Mouse (Mus musculus): ENCODE data around the gene Tnfrsf23. TPM values are rescaled to one million over a fixed set of nuclear protein-coding genes. Genes with fewer than 3 reads are reported as not detected.

The Tnfrsf23 gene
- 5.0 and 7.3 TPM in 2 replicates for polyA plus RNA-seq (2015; fragmentation: Nextera tagmentation; extraction: Ambion mirVana)

DNA sequence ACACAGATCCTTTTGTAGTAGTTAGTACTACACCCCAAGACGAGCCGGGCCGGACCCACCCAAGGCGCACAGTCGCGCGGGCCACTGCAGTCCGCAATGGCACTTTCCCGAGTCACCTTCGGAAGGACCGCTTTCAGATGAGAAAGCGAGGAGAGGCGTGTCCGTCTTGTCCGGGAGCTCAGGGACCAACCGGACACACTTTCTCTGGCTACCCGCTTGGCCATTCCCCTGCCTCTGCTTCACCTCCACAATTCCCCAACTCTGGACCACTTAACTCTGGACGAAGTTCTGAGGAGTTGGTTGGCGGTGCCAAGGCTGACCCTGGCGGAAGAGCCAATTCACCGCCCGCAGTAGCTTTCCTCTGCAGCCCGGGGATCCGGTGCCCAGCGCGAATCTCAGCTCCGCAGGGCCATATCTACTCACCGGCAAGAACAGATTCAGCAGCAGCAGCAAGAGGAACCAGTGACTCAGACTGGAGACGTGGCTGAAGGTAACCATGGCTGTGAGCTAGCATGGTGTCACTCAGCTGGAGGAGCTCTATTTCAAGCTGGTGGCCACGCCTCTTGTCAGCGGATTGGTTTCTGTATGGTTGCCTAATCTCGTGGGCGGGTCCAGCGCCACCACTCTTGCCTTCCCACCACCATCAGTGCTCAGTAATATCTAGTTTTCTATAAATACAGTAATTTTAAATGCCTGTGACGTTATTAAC lies at the start of gene Tnfrsf23:
TSS of gene Tnfrsf23 (minus strand) at position 514 of the 709 bp plus-strand sequence.
- H3K4me3 ChIP-seq = peak within 1 kb of the TSS; percentile 46
- H3K9me3 ChIP-seq = no peaks in the 10 kb centered on the region
- H3K27me3 ChIP-seq = no peaks in the 10 kb centered on the region
- H3K4me1 ChIP-seq = peaks cover 4% of the 10 kb centered on the region; the same call in 1 of the 2 replicates
- peak within 1 kb of the TSS; percentile 81 for H3K4me2 ChIP-seq
- no peak within 1 kb of the TSS; the same call in 1 of the 2 replicates for H3K27ac ChIP-seq
- H3K9ac ChIP-seq = no peak within 1 kb of the TSS
- 2% methylated on average over 35 of the region's 35 CpGs for WGBS
- H3K36me3 ChIP-seq = peaks cover 32% of the 10 kb centered on the region
- peak; percentile 83 for ATAC-seq (ENCODE audit: insufficient number of reproducible peaks, low FRiP score, low TSS enrichment, low read depth)

DNA sequence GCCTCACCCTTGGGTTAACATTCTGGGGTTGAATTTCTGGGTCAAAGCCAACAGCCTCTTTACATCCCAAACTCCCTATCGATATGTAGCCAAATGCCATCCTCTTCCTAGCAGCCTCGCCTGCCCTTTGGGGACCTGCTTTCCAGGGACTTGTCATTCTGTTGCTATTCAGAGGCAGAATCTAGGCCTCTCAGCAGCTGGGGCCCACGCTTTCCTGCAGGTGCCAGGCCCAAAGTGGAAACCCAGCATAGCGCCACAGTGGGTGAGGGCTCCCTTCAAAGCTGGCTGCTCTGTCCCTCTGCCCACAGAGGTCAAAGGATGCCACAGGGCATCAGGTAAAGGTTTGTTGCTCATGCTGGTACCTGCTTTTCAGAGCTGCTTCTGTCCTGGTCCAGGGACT lies 48.1 kb upstream of the Tnfrsf23 start:
- H3K27ac ChIP-seq = no peak overlapping the region
- no peak overlapping the region for H3K9ac ChIP-seq
- H3K9me3 ChIP-seq = no peaks in the 10 kb centered on the region
- peaks cover 10% of the 10 kb centered on the region; the same call in 1 of the 2 replicates for H3K36me3 ChIP-seq
- ATAC-seq (ENCODE audit: insufficient number of reproducible peaks, low FRiP score, low TSS enrichment, low read depth) = no peak
- H3K27me3 ChIP-seq = no peaks in the 10 kb centered on the region
- H3K4me1 ChIP-seq = peaks cover 19% of the 10 kb centered on the region
- H3K4me2 ChIP-seq = no peak overlapping the region
- H3K4me3 ChIP-seq = no peak overlapping the region
- WGBS = 80% methylated on average over 4 of the region's 4 CpGs

DNA sequence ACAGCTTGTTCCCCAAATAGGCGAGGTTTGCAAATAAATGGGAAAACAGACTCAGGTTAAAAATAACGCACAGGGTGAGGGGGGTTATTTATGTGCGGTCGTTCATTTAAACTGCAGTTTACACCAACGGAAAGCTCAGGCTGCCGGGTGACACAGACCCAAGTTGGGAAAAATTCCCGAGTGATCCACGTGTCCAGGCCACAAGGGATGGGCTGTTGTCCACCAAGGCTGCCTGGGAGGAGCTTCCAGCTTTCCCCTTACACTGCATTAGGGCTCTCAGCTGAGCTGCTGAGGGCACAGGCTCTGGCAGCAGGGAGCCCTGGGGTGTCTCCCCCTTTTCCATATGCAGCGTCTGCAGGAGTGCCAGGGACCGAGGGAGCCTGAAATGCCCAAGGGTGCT lies 44.2 kb upstream of the Tnfrsf23 start:
- Histone ChIP-seq H3K9me3 (no peaks in the 10 kb centered on the region), H3K9ac (no peak overlapping the region), H3K4me2 (no peak overlapping the region), H3K4me1 (peaks cover 8% of the 10 kb centered on the region), H3K27ac (peak overlapping the region; percentile 38; the same call in 1 of the 2 replicates), H3K27me3 (no peaks in the 10 kb centered on the region), H3K4me3 (no peak overlapping the region), H3K36me3 (peaks cover 17% of the 10 kb centered on the region; the same call in 1 of the 2 replicates)
- ATAC-seq (ENCODE audit: insufficient number of reproducible peaks, low FRiP score, low TSS enrichment, low read depth) = no peak
- WGBS = 53% methylated on average over 10 of the region's 10 CpGs

DNA sequence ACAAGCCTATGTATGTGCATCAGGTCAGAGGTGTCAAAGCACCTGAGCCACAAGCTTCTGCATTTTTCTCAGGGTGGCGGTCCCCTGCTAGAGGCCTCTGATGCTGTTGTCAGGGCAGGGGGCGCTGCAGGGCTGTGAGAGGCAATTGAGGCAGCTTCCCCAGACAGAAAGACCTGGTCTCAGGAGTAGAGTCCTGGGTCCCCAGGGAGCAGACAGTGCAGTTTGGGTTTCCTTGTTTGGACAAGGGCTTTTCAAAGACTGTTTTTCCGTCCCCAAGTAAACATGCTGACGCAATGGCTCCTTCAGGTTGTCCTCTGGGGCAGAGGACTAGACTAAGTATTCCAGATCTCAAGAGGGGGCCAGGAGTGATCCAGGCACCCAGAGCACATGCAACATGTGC lies 40.7 kb upstream of the Tnfrsf23 start:
- Histone ChIP-seq H3K27me3 (no peaks in the 10 kb centered on the region), H3K9me3 (no peaks in the 10 kb centered on the region), H3K4me3 (no peak overlapping the region), H3K9ac (no peak overlapping the region), H3K4me2 (no peak overlapping the region), H3K27ac (no peak overlapping the region), H3K4me1 (peaks cover 12% of the 10 kb centered on the region), H3K36me3 (peaks cover 7% of the 10 kb centered on the region; the same call in 1 of the 2 replicates)
- WGBS = 81% methylated on average over 4 of the region's 4 CpGs
- ATAC-seq (ENCODE audit: insufficient number of reproducible peaks, low FRiP score, low TSS enrichment, low read depth) = no peak

DNA sequence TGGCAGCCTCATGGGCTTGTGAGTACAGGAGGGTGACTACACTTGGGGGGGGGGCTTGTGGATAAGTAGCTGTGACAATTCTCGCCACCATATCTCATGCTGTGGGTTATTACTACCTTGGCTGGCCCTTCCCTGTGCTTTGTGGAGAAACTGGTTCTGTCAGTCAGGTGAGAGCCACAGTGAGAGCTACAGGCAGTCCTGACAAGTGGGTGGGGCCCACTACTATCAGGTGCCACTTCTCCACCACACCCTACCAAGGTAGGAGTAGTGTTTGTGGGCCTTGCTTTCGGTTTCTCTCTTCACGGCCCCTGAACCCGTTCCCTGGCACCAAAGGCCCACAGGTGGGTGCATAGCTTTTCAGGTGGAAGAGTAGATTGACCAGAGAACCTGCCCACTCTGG lies 38.2 kb upstream of the Tnfrsf23 start:
- Histone ChIP-seq H3K9ac (no peak overlapping the region), H3K4me2 (no peak overlapping the region), H3K36me3 (peaks cover 8% of the 10 kb centered on the region), H3K27ac (peak overlapping the region; percentile 75), H3K4me3 (no peak overlapping the region), H3K4me1 (peaks cover 8% of the 10 kb centered on the region; the same call in 1 of the 2 replicates), H3K9me3 (no peaks in the 10 kb centered on the region), H3K27me3 (no peaks in the 10 kb centered on the region)
- ATAC-seq (ENCODE audit: insufficient number of reproducible peaks, low FRiP score, low TSS enrichment, low read depth) = peak; percentile 46; the same call in 1 of the 2 replicates
- WGBS = 70% methylated on average over 4 of the region's 4 CpGs

DNA sequence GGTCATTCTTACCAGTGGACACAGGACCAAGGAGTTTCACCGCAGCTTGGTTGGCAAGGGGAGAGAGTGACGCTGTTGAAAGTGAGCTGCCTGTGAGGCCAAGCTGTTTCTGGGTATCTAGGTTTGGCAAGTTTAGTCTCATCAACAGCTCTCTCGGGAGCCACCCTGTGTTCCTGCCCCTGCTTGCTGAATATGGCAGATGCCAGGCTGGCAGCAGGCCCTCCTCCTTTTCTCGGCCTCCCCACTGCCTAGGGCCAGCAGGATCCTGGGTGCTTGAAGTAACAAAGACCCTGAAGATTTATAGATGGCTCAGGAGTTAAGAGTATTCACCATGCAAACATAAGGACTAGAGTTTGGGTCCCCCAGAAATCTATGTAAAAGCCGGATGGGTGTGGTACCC lies 37.0 kb upstream of the Tnfrsf23 start:
- H3K4me2 ChIP-seq = no peak overlapping the region
- no peak for ATAC-seq (ENCODE audit: insufficient number of reproducible peaks, low FRiP score, low TSS enrichment, low read depth)
- peaks cover 9% of the 10 kb centered on the region for H3K36me3 ChIP-seq
- WGBS = 74% methylated on average over 5 of the region's 5 CpGs
- H3K4me3 ChIP-seq = no peak overlapping the region
- H3K27ac ChIP-seq = no peak overlapping the region
- H3K9me3 ChIP-seq = no peaks in the 10 kb centered on the region
- H3K4me1 ChIP-seq = peaks cover 8% of the 10 kb centered on the region; the same call in 1 of the 2 replicates
- H3K27me3 ChIP-seq = no peaks in the 10 kb centered on the region
- no peak overlapping the region for H3K9ac ChIP-seq

DNA sequence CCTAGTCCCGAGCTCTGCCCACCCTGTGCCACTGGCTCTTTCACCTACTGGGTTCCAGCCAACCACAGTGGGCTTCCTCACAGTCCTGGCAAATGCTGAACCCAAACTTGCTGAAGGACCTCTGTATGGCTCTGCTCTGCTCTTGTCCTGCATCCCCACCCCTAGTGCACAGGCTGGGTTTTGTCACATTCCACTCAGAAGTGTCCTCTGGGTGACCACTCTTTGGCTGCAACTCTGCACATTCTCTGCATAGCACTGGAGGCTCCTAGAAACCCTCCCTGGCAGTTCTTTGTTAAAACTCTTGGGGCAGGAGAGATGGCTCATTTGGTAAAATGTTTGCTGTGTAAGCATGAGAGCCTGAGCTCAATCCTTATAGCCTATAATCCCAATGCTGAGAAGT lies 32.1 kb upstream of the Tnfrsf23 start:
- H3K27me3 ChIP-seq = no peaks in the 10 kb centered on the region
- no peak overlapping the region for H3K9ac ChIP-seq
- WGBS = 85% methylated on average over 1 of the region's 1 CpGs
- ATAC-seq (ENCODE audit: insufficient number of reproducible peaks, low FRiP score, low TSS enrichment, low read depth) = no peak
- H3K27ac ChIP-seq = no peak overlapping the region
- H3K4me2 ChIP-seq = no peak overlapping the region
- peaks cover 27% of the 10 kb centered on the region for H3K36me3 ChIP-seq
- no peak overlapping the region for H3K4me3 ChIP-seq
- peaks cover 10% of the 10 kb centered on the region for H3K4me1 ChIP-seq
- no peaks in the 10 kb centered on the region for H3K9me3 ChIP-seq

DNA sequence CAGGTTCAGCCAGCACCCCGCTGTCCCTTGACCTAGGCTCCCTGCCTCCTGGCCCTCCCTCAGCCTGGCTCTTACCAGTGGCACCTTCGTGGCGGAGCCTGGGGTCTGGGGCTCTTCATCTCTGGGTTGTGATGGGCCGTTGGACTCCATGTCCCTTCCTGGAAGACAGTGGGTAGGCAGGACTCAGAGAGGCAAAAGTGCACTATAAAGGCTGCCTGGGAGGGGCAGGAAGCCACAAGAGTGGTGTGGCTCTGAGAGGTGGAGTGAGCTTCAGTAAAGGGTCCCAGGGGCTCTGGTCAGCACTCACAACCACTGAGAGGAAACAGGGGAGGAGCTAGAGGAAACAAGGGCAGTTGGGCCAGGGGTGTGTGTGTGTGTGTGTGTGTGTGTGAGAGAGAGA lies 27.7 kb upstream of the Tnfrsf23 start:
- WGBS = 63% methylated on average over 4 of the region's 4 CpGs
- peak overlapping the region; percentile 28 for H3K27ac ChIP-seq
- H3K9ac ChIP-seq = no peak overlapping the region
- H3K36me3 ChIP-seq = peaks cover 63% of the 10 kb centered on the region
- no peaks in the 10 kb centered on the region for H3K9me3 ChIP-seq
- no peaks in the 10 kb centered on the region for H3K27me3 ChIP-seq
- H3K4me3 ChIP-seq = no peak overlapping the region
- peaks cover 14% of the 10 kb centered on the region for H3K4me1 ChIP-seq
- H3K4me2 ChIP-seq = no peak overlapping the region
- no peak for ATAC-seq (ENCODE audit: insufficient number of reproducible peaks, low FRiP score, low TSS enrichment, low read depth)

DNA sequence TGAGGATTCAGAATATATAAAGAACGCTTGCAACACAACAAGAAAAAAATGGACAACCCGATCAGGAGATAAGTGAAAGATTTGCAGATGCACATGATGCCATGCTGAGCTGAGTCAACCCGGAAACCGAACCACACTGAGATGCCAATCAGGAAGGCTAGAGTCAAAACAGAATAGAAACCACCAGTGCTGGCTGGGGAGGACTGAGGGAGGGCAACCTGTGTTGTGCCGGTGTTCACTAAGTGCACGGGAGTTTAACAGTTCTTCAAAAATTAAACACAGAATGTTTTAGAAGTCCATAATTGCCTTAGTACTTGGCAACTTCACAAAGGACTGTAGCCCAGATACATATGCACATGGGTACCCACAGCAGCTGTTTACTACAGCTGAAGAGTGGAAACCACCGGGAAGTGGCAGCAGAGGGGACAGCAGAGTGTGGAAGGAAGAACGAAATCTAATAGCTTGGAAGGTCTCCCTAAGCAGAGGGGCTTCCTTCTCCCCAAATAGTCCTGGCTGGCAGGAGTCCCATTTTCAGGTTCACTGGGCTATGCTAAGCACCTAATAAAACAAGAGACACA lies 27.2 kb upstream of the Tnfrsf23 start:
- ATAC-seq (ENCODE audit: insufficient number of reproducible peaks, low FRiP score, low TSS enrichment, low read depth) = no peak
- H3K9me3 ChIP-seq = no peaks in the 10 kb centered on the region
- no peak overlapping the region for H3K9ac ChIP-seq
- H3K27ac ChIP-seq = peak overlapping the region; percentile 28; the same call in 1 of the 2 replicates
- H3K27me3 ChIP-seq = no peaks in the 10 kb centered on the region
- no peak overlapping the region for H3K4me2 ChIP-seq
- WGBS = 61% methylated on average over 8 of the region's 8 CpGs
- peaks cover 14% of the 10 kb centered on the region for H3K4me1 ChIP-seq
- H3K4me3 ChIP-seq = no peak overlapping the region
- peaks cover 68% of the 10 kb centered on the region for H3K36me3 ChIP-seq

DNA sequence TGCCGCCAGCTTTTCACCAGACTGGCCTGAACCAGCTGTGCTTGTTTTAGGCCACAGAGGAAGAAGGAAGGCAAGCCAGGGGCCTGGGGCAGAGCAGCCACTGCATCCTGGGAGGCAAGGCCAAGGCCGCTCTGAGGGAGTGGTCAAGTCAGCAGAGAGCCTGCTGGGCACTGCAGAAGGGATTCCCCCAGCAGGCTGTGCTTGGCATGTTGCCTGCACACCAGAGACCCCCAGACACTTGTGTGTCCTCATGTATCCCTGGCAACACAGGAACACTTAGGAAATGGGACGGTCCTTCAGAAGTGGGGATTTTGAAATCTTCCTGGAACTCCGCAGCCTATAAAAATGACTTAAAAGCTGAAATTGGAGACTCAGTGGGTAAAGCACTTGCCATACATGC lies 26.4 kb upstream of the Tnfrsf23 start:
- Histone ChIP-seq H3K36me3 (peaks cover 74% of the 10 kb centered on the region), H3K9ac (no peak overlapping the region)
- WGBS = 48% methylated on average over 4 of the region's 4 CpGs

DNA sequence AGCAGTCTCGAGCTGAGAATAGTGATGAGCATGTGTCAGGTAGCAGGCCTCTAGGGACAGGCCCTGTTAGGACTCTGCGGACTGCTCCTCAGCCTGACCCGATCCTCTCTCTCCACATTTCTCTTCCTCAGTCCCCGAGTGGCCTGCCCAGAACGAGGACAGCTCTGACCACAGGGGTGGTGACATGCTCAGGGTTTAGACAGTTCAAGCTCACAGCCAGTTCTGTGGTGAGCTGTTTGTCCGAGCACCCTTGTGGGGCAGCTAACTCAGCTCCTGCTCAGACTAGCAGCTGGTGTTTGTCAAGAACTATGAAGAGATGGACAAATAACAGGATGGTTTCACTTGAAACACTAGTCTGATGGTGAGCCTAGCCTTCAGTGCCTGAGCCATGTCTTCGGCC lies 25.7 kb upstream of the Tnfrsf23 start:
- no peaks in the 10 kb centered on the region for H3K27me3 ChIP-seq
- no peak for ATAC-seq (ENCODE audit: insufficient number of reproducible peaks, low FRiP score, low TSS enrichment, low read depth)
- 81% methylated on average over 7 of the region's 7 CpGs for WGBS
- H3K4me1 ChIP-seq = peaks cover 14% of the 10 kb centered on the region
- H3K9me3 ChIP-seq = no peaks in the 10 kb centered on the region
- H3K9ac ChIP-seq = no peak overlapping the region
- no peak overlapping the region; the same call in 1 of the 2 replicates for H3K27ac ChIP-seq
- H3K4me2 ChIP-seq = no peak overlapping the region
- H3K36me3 ChIP-seq = peaks cover 77% of the 10 kb centered on the region
- H3K4me3 ChIP-seq = no peak overlapping the region

More for the DNA sequence above, 26.4 kb upstream of the Tnfrsf23 start:
- ATAC-seq (ENCODE audit: insufficient number of reproducible peaks, low FRiP score, low TSS enrichment, low read depth) = no peak
- Histone ChIP-seq H3K4me1 (peaks cover 14% of the 10 kb centered on the region), H3K4me3 (no peak overlapping the region), H3K27ac (peak overlapping the region; percentile 27; the same call in 1 of the 2 replicates), H3K4me2 (no peak overlapping the region), H3K27me3 (no peaks in the 10 kb centered on the region), H3K9me3 (no peaks in the 10 kb centered on the region)

DNA sequence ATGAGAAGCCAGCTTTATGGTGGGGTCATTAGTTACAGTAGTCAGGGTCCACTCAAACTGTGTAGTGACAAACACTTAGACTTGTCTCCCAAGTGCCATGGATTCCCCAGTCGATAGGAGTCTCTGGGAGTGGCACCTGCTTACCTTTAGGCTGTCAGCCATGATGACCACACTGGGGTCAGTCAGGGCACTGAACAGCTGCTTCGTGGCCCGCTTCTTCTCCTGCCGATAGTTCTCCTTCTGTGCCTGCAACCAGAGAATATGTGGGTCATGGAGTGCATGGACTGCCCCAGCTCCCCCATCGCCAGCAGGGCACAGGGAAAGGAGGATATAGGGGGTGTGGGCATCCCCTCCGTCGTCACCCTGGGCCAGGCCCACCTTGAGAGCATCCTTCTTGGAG lies 23.7 kb upstream of the Tnfrsf23 start:
- H3K27ac ChIP-seq = no peak overlapping the region
- WGBS = 93% methylated on average over 7 of the region's 7 CpGs

More for the DNA sequence above, 23.7 kb upstream of the Tnfrsf23 start:
- Histone ChIP-seq H3K4me3 (no peak overlapping the region), H3K9me3 (no peaks in the 10 kb centered on the region), H3K9ac (no peak overlapping the region), H3K4me1 (peaks cover 14% of the 10 kb centered on the region), H3K4me2 (no peak overlapping the region), H3K36me3 (peaks cover 83% of the 10 kb centered on the region), H3K27me3 (no peaks in the 10 kb centered on the region)
- ATAC-seq (ENCODE audit: insufficient number of reproducible peaks, low FRiP score, low TSS enrichment, low read depth) = no peak

All from limb, embryonic 15.5 days (tissue).